Comparison of ENCODE assay signal across 19 mouse cellular contexts in genomic region chr14:54195838-54196423, GRCm38 (mm10). TPM values are rescaled to one million over a fixed set of nuclear protein-coding genes. Genes with fewer than 3 reads are reported as not detected.
A peak's percentile ranks its signal among the peaks of the same experiment; 100 is the strongest.
DNase-seq lines count a peak whose midpoint lies in the region; TF ChIP-seq lines count a peak whose summit lies in the region.
"Had no signal": no experiment of that assay in that cellular context is flagged by ENCODE, and none has a peak within 500 bp of the region (broad histone marks: within the 10 kb centered on the region; RNA-seq: fewer than 3 reads in every experiment).

No protein-coding gene starts in this region.

- peak overlapping the region; percentile 60 for H3K27ac ChIP-seq in spleen, adult 2 months (ENCODE audit: insufficient read depth, low read length)
- H3K27ac ChIP-seq: forebrain, embryonic 15.5 days; kidney, postnatal 0 days; limb, embryonic 15.5 days; macrophage; neural tube, embryonic 15.5 days had no signal

- no peak for TF ChIP-seq POLR2A in spleen, adult 2 months (IDR thresholded peaks at IDR 0.05; ENCODE audit: low read depth, low read length)

- H3K4me3 ChIP-seq in spleen, adult 2 months (ENCODE audit: extremely low read depth, insufficient read depth, insufficient read length), result peak overlapping the region; percentile 2; the same call in 1 of the 2 replicates
- H3K4me3 ChIP-seq: erythroblast, embryonic 14.5 days; forebrain, embryonic 15.5 days; limb, embryonic 15.5 days; neural tube, embryonic 15.5 days had no signal

- peak; percentile 35 to 58 for DNase-seq in frontal cortex, adult 2 months (ENCODE audit: extremely low spot score in 1 of 2, low spot score in 1 of 2)
- DNase-seq in frontal cortex, postnatal 10 days (ENCODE audit: low spot score in 2 of 2), result no peak
- DNase-seq in layer of hippocampus, adult 9-11 months, result peak; percentile 32
- no peak for DNase-seq in layer of hippocampus, postnatal 36 days
- no peak for DNase-seq in spleen, adult 2 months (ENCODE audit: low read depth in 1 of 2, low spot score in 2 of 2)
- no peak for DNase-seq in spleen, adult 18-20 months
- no peak for DNase-seq in lung, postnatal 4 days
- no peak for DNase-seq in natural killer cell, adult 2 months (ENCODE audit: low spot score in 2 of 2)
- DNase-seq: adrenal gland, postnatal 14 days; cerebellum, adult 9-11 months; gastrocnemius, postnatal 10 days; liver, postnatal 0 days had no signal

- WGBS in spleen, adult 2 months, result 81% methylated on average over 6 of the region's 6 CpGs

- no peak for TF ChIP-seq CTCF in spleen, adult 2 months (IDR thresholded peaks at IDR 0.05; ENCODE audit: extremely low read depth, insufficient read depth, insufficient read length, insufficient replicate concordance)

- H3K4me1 ChIP-seq in spleen, adult 2 months (ENCODE audit: control insufficient read depth, insufficient read depth, insufficient read length), result no peaks in the 10 kb centered on the region

- H3K27me3 ChIP-seq in spleen, adult 2 months (ENCODE audit: control insufficient read depth, insufficient read depth, low read length), result no peaks in the 10 kb centered on the region
- H3K27me3 ChIP-seq: CH12.LX; forebrain, embryonic 15.5 days; limb, embryonic 15.5 days; neural tube, embryonic 15.5 days had no signal

- H3K36me3 ChIP-seq in spleen, adult 2 months (ENCODE audit: control insufficient read depth, insufficient read depth, low read length), result no peaks in the 10 kb centered on the region; the same call in 1 of the 2 replicates
- H3K36me3 ChIP-seq: forebrain, embryonic 15.5 days; limb, embryonic 15.5 days; neural tube, embryonic 15.5 days had no signal

RNA-seq across cellular contexts. Expression of gene Dad1, which starts 58.0 kb away (rescaled TPM):
- 204 and 283 TPM in 2 replicates for polyA plus RNA-seq in frontal cortex, adult 2 months (2012; rRNA removed)
- total RNA-seq in layer of hippocampus, postnatal 36 days (2021), result 100 to 1,000 TPM; 123 to 131 TPM
- polyA plus RNA-seq in spleen, adult 2 months (2012; rRNA removed), result 309 and 372 TPM in 2 replicates

RNA-seq across cellular contexts. Expression of gene Abhd4, which starts 58.1 kb away (rescaled TPM):
- 57.3 and 71.9 TPM in 2 replicates for polyA plus RNA-seq in frontal cortex, adult 2 months (2012; rRNA removed)
- total RNA-seq in layer of hippocampus, postnatal 36 days (2021), result 10 to 100 TPM; 55.7 to 56.6 TPM
- 17.9 and 23.4 TPM in 2 replicates for polyA plus RNA-seq in spleen, adult 2 months (2012; rRNA removed)

Comparison
In these comparisons a context has a peak if more than half of its experiments do, and no peak if none do; other contexts are left out.
1. DNase-seq: peak in frontal cortex, adult 2 months (2 of 2) and layer of hippocampus, adult 9-11 months (single experiment); none in frontal cortex, postnatal 10 days (0 of 2), layer of hippocampus, postnatal 36 days (0 of 2), spleen, adult 2 months (0 of 2), spleen, adult 18-20 months (0 of 2), lung, postnatal 4 days (0 of 2) and natural killer cell, adult 2 months (0 of 2).